24 mouse cellular contexts compared by ENCODE assay signal in the genomic region with DNA sequence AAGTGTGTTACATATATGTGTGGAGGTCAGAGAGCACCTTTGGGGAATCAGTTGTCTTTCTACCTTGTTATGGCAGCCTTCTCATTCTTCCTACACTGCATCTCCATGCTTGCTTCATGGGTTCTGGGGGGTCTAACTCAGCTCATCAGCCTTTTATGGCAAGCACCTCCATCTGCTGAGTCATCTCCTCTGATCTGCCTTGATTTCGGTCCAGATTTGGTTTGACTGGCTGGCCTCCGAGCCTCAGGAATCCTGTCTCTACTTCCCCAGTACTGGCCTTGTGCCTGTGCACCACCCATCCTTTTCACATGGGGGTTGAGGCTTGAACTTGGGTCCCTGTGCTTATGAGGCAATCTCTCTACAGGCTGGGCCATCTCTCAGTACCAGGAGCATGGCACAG. TPM values are rescaled to one million over a fixed set of nuclear protein-coding genes. Genes with fewer than 3 reads are reported as not detected.
DNase-seq lines count a peak whose midpoint lies in the region; ATAC-seq and TF ChIP-seq lines count a peak whose summit lies in the region.
"Had no signal": no experiment of that assay in that cellular context is flagged by ENCODE, and none has a peak within 500 bp of the region (broad histone marks: within the 10 kb centered on the region; RNA-seq: fewer than 3 reads in every experiment).

No protein-coding gene starts in this region.

- H3K27me3 ChIP-seq in intestine, embryonic 14.5 days (replicated peaks; ENCODE audit: control insufficient read depth, insufficient read depth, low read length), result no peaks in the 10 kb centered on the region
- no peaks in the 10 kb centered on the region for H3K27me3 ChIP-seq in intestine, embryonic 15.5 days (replicated peaks)
- H3K27me3 ChIP-seq in forebrain, embryonic 15.5 days, result no peaks in the 10 kb centered on the region
- H3K27me3 ChIP-seq: CH12.LX; heart, embryonic 15.5 days had no signal

- 79% methylated on average over 2 of the region's 2 CpGs for WGBS in intestine, embryonic 14.5 days
- 86% methylated on average over 2 of the region's 2 CpGs for WGBS in intestine, embryonic 15.5 days
- 93% methylated on average over 2 of the region's 2 CpGs for WGBS in forebrain, embryonic 15.5 days

- no peak for ATAC-seq in intestine, embryonic 14.5 days (replicated peaks; ENCODE audit: low FRiP score, low TSS enrichment, low read depth)
- ATAC-seq in intestine, embryonic 15.5 days, result no peak
- no peak for ATAC-seq in forebrain, embryonic 15.5 days (replicated peaks)
- ATAC-seq: forebrain, embryonic 14.5 days; hindbrain, embryonic 16.5 days; intestine, postnatal 0 days; Patski had no signal

- H3K9me3 ChIP-seq in intestine, embryonic 14.5 days (ENCODE audit: control insufficient read depth, low read length), result no peaks in the 10 kb centered on the region
- no peaks in the 10 kb centered on the region for H3K9me3 ChIP-seq in intestine, embryonic 15.5 days
- no peaks in the 10 kb centered on the region for H3K9me3 ChIP-seq in ES-E14 (ENCODE audit: control insufficient read depth, insufficient read depth, low read depth, low read length)
- H3K9me3 ChIP-seq in forebrain, embryonic 15.5 days, result no peaks in the 10 kb centered on the region
- H3K9me3 ChIP-seq: heart, embryonic 12.5 days; heart, embryonic 15.5 days; hindbrain, embryonic 10.5 days; hindbrain, embryonic 13.5 days had no signal

- H3K4me2 ChIP-seq in intestine, embryonic 14.5 days (ENCODE audit: low read length), result no peak overlapping the region
- H3K4me2 ChIP-seq in intestine, embryonic 15.5 days (replicated peaks), result no peak overlapping the region
- H3K4me2 ChIP-seq in forebrain, embryonic 15.5 days (replicated peaks), result no peak overlapping the region
- H3K4me2 ChIP-seq: heart, embryonic 12.5 days; heart, embryonic 15.5 days; hindbrain, embryonic 13.5 days had no signal

- peak; percentile 36 for DNase-seq in intestine, embryonic 14.5 days (ENCODE audit: low spot score)
- no peak for DNase-seq in ES-E14 (ENCODE audit: low read depth, low spot score)
- peak; percentile 45 for DNase-seq in fibroblast of lung, adult 2 months (ENCODE audit: low read depth)
- DNase-seq in layer of hippocampus, adult 9-10 months (ENCODE audit: low spot score), result no peak
- DNase-seq: adrenal gland, postnatal 25 days; B cell, adult 2 months; cerebellum, adult 18-20 months; cerebellum, adult 9-10 months; cerebellum, postnatal 14 days; gastrocnemius, postnatal 25 days; heart, postnatal 10 days; heart, postnatal 36 days; kidney, adult 2 months had no signal

- no peak overlapping the region for H3K9ac ChIP-seq in intestine, embryonic 14.5 days (ENCODE audit: low read length)
- H3K9ac ChIP-seq in intestine, embryonic 15.5 days, result no peak overlapping the region
- no peak overlapping the region for H3K9ac ChIP-seq in ES-E14 (ENCODE audit: insufficient read depth, low read depth, low read length, poor library complexity, severe bottlenecking)
- no peak overlapping the region for H3K9ac ChIP-seq in forebrain, embryonic 15.5 days (replicated peaks)
- H3K9ac ChIP-seq: heart, embryonic 12.5 days; heart, embryonic 15.5 days; hindbrain, embryonic 13.5 days had no signal

- in situ Hi-C loops in ES-E14 (cut with MboI; ENCODE audit: low sequenced_read_pairs in 2 of 2, unreplicated experiment in 2 of 2), result no loop called here

- no peaks in the 10 kb centered on the region for H3K4me1 ChIP-seq in intestine, embryonic 14.5 days (replicated peaks; ENCODE audit: control insufficient read depth, insufficient read depth, low read length)
- no peaks in the 10 kb centered on the region for H3K4me1 ChIP-seq in intestine, embryonic 15.5 days (replicated peaks)
- peaks cover 5 to 7% of the 10 kb centered on the region in 2 experiments; a peak in 3 of 4 replicates for H3K4me1 ChIP-seq in ES-E14 (ENCODE audit: control insufficient read depth in 2 of 2, insufficient read depth in 2 of 2, low read length in 2 of 2, poor library complexity in 1 of 2)
- H3K4me1 ChIP-seq in forebrain, embryonic 15.5 days, result no peaks in the 10 kb centered on the region
- H3K4me1 ChIP-seq: heart, embryonic 12.5 days; heart, embryonic 15.5 days; hindbrain, embryonic 13.5 days had no signal

- H3K27ac ChIP-seq in intestine, embryonic 14.5 days (ENCODE audit: low read depth), result no peak overlapping the region
- H3K27ac ChIP-seq in intestine, embryonic 15.5 days, result no peak overlapping the region
- H3K27ac ChIP-seq in ES-E14 (ENCODE audit: insufficient read depth, low read depth, low read length, poor library complexity, severe bottlenecking), result no peak overlapping the region
- no peak overlapping the region for H3K27ac ChIP-seq in forebrain, embryonic 15.5 days (replicated peaks)
- H3K27ac ChIP-seq: heart, embryonic 15.5 days; hindbrain, embryonic 10.5 days; hindbrain, embryonic 13.5 days had no signal

- no peaks in the 10 kb centered on the region for H3K36me3 ChIP-seq in intestine, embryonic 14.5 days (ENCODE audit: control insufficient read depth, insufficient read depth, low read length)
- H3K36me3 ChIP-seq in intestine, embryonic 15.5 days, result no peaks in the 10 kb centered on the region
- H3K36me3 ChIP-seq in ES-E14 (ENCODE audit: control insufficient read depth, insufficient read depth, low read length, poor library complexity, severe bottlenecking), result no peaks in the 10 kb centered on the region
- no peaks in the 10 kb centered on the region for H3K36me3 ChIP-seq in forebrain, embryonic 15.5 days
- H3K36me3 ChIP-seq: heart, embryonic 12.5 days; heart, embryonic 15.5 days; hindbrain, embryonic 10.5 days; hindbrain, embryonic 13.5 days had no signal

- H3K4me3 ChIP-seq in intestine, embryonic 14.5 days (ENCODE audit: low read depth, low read length), result no peak overlapping the region
- no peak overlapping the region for H3K4me3 ChIP-seq in intestine, embryonic 15.5 days (replicated peaks)
- H3K4me3 ChIP-seq in ES-E14 (ENCODE audit: insufficient read depth in 1 of 2, low read depth in 1 of 2, low read length in 2 of 2, poor library complexity in 1 of 2, severe bottlenecking in 1 of 2), result no peak overlapping the region
- no peak overlapping the region for H3K4me3 ChIP-seq in forebrain, embryonic 15.5 days
- H3K4me3 ChIP-seq: heart, embryonic 12.5 days; heart, embryonic 15.5 days; hindbrain, embryonic 10.5 days; hindbrain, embryonic 13.5 days had no signal

TF ChIP-seq in ES-E14, 5 proteins besides CTCF, POLR2A, EP300 and RAD21:
- peak; percentile 54; the same call in 1 of the 2 replicates for TF ChIP-seq MAFK (IDR thresholded peaks at IDR 0.05; ENCODE audit: insufficient read depth, low read depth, low read length)
- no peak for TF ChIP-seq ZC3H11A (IDR thresholded peaks at IDR 0.05; ENCODE audit: borderline replicate concordance, low read depth, low read length)
- TF ChIP-seq ZNF384 (IDR thresholded peaks at IDR 0.05; ENCODE audit: low read depth, low read length), result no peak

RNA-seq across cellular contexts. Expression of a gene that starts 45.5 kb away (rescaled TPM):
- polyA plus RNA-seq in intestine, embryonic 14.5 days (2014; fragmentation: Nextera tagmentation; extraction: Ambion mirVana), result 36.0 and 39.6 TPM in 2 replicates
- polyA plus RNA-seq in intestine, embryonic 15.5 days (2015; fragmentation: Nextera tagmentation; extraction: Ambion mirVana), result 33.4 and 34.3 TPM in 2 replicates
- 12.9 and 15.3 TPM in 2 replicates for total RNA-seq in ES-E14 (2012; rRNA removed)
- polyA plus RNA-seq in forebrain, embryonic 15.5 days (2015; fragmentation: Nextera tagmentation; extraction: Ambion mirVana), result 40.5 and 43.9 TPM in 2 replicates

Comparison
In these comparisons a context has a peak if more than half of its experiments do, and no peak if none do; other contexts are left out.
1. DNase-seq: peak in intestine, embryonic 14.5 days (single experiment) and fibroblast of lung, adult 2 months (single experiment); none in ES-E14 (single experiment) and layer of hippocampus, adult 9-10 months (single experiment).